ENCODE assay signal across 24 mouse cellular contexts in the genomic region with DNA sequence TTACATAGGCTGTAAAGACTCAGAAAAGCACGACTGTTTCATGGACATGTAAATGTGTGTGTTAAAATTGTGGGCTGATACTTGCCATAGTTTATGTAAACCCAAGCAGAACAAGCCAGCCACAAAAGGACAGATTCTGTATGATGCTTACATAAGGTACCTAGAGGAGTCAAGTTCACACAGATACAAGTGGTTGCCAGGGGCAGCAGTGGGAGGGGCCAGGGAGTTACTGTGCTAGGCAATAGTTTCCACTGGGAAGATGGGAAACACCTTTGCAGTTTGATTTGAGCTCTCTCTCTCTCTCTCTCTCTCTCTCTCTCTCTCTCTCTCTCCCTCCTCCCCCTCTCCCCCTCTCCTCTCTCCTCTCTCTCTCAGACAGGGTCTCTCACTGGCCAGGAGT. TPM values are rescaled to one million over a fixed set of nuclear protein-coding genes. Genes with fewer than 3 reads are reported as not detected.
DNase-seq lines count a peak whose midpoint lies in the region; ATAC-seq and TF ChIP-seq lines count a peak whose summit lies in the region.
"Had no signal": no experiment of that assay in that cellular context is flagged by ENCODE, and none has a peak within 500 bp of the region (broad histone marks: within the 10 kb centered on the region; RNA-seq: fewer than 3 reads in every experiment).

No protein-coding gene starts in this region.

- TF ChIP-seq CTCF in lung, postnatal 0 days (IDR thresholded peaks at IDR 0.05), result no peak

- H3K9me3 ChIP-seq in intestine, embryonic 15.5 days, result no peaks in the 10 kb centered on the region
- no peaks in the 10 kb centered on the region for H3K9me3 ChIP-seq in intestine, embryonic 16.5 days (ENCODE audit: control insufficient read depth, low read length)
- no peaks in the 10 kb centered on the region for H3K9me3 ChIP-seq in lung, postnatal 0 days (ENCODE audit: low read length)
- H3K9me3 ChIP-seq in embryonic facial prominence, embryonic 12.5 days, result no peaks in the 10 kb centered on the region
- H3K9me3 ChIP-seq: hindbrain, embryonic 12.5 days; megakaryocyte, embryonic 14.5 days had no signal

- H3K4me1 ChIP-seq in intestine, embryonic 15.5 days (replicated peaks), result peaks cover 22% of the 10 kb centered on the region
- H3K4me1 ChIP-seq in intestine, embryonic 16.5 days (ENCODE audit: control insufficient read depth, insufficient read depth, low read length), result peaks cover 20% of the 10 kb centered on the region
- peaks cover 12% of the 10 kb centered on the region; the same call in 1 of the 2 replicates for H3K4me1 ChIP-seq in lung, postnatal 0 days (ENCODE audit: insufficient read depth, low read depth, low read length)
- peaks cover 29% of the 10 kb centered on the region for H3K4me1 ChIP-seq in embryonic facial prominence, embryonic 12.5 days

- no peaks in the 10 kb centered on the region for H3K36me3 ChIP-seq in intestine, embryonic 15.5 days
- H3K36me3 ChIP-seq in intestine, embryonic 16.5 days (ENCODE audit: control insufficient read depth, insufficient read depth, low read length), result no peaks in the 10 kb centered on the region
- H3K36me3 ChIP-seq in lung, postnatal 0 days (ENCODE audit: insufficient read depth, low read length), result no peaks in the 10 kb centered on the region
- H3K36me3 ChIP-seq in embryonic facial prominence, embryonic 12.5 days, result no peaks in the 10 kb centered on the region
- H3K36me3 ChIP-seq: hindbrain, embryonic 12.5 days had no signal

- 22% methylated on average over 1 of the region's 1 CpGs for WGBS in intestine, embryonic 15.5 days
- WGBS in intestine, embryonic 16.5 days, result 26% methylated on average over 1 of the region's 1 CpGs
- WGBS in lung, postnatal 0 days, result 20% methylated on average over 1 of the region's 1 CpGs
- 43% methylated on average over 1 of the region's 1 CpGs for WGBS in embryonic facial prominence, embryonic 12.5 days

- H3K27ac ChIP-seq in intestine, embryonic 15.5 days, result peak overlapping the region; percentile 36; the same call in 1 of the 2 replicates
- no peak overlapping the region for H3K27ac ChIP-seq in intestine, embryonic 16.5 days (ENCODE audit: low read length)
- no peak overlapping the region for H3K27ac ChIP-seq in lung, postnatal 0 days (ENCODE audit: low read length)
- peak overlapping the region; percentile 50; the same call in 1 of the 2 replicates for H3K27ac ChIP-seq in embryonic facial prominence, embryonic 12.5 days
- H3K27ac ChIP-seq: gastrocnemius, adult 2 months; hindbrain, embryonic 12.5 days; kidney, postnatal 0 days had no signal

- no peak overlapping the region for H3K4me2 ChIP-seq in intestine, embryonic 15.5 days (replicated peaks)
- H3K4me2 ChIP-seq in intestine, embryonic 16.5 days (ENCODE audit: low read depth, low read length), result no peak overlapping the region
- H3K4me2 ChIP-seq in lung, postnatal 0 days (replicated peaks; ENCODE audit: low read depth, low read length), result no peak overlapping the region
- H3K4me2 ChIP-seq in embryonic facial prominence, embryonic 12.5 days (replicated peaks), result no peak overlapping the region
- H3K4me2 ChIP-seq: hindbrain, embryonic 12.5 days had no signal

- no peak for ATAC-seq in intestine, embryonic 15.5 days
- ATAC-seq in intestine, embryonic 16.5 days, result no peak
- no peak for ATAC-seq in lung, postnatal 0 days
- no peak for ATAC-seq in embryonic facial prominence, embryonic 12.5 days (ENCODE audit: insufficient number of reproducible peaks, insufficient read depth, low FRiP score, low TSS enrichment)
- ATAC-seq: forebrain, embryonic 16.5 days had no signal

- no peak overlapping the region for H3K4me3 ChIP-seq in intestine, embryonic 15.5 days (replicated peaks)
- no peak overlapping the region for H3K4me3 ChIP-seq in intestine, embryonic 16.5 days (ENCODE audit: low read length)
- H3K4me3 ChIP-seq in lung, postnatal 0 days (ENCODE audit: low read depth, low read length), result no peak overlapping the region
- H3K4me3 ChIP-seq in embryonic facial prominence, embryonic 12.5 days, result no peak overlapping the region
- H3K4me3 ChIP-seq: erythroblast, embryonic 14.5 days; gastrocnemius, adult 2 months; hindbrain, embryonic 12.5 days; megakaryocyte, embryonic 14.5 days had no signal

- H3K9ac ChIP-seq in intestine, embryonic 15.5 days, result no peak overlapping the region
- H3K9ac ChIP-seq in intestine, embryonic 16.5 days (ENCODE audit: low read depth, low read length), result no peak overlapping the region
- H3K9ac ChIP-seq in lung, postnatal 0 days (replicated peaks; ENCODE audit: low read depth), result no peak overlapping the region
- H3K9ac ChIP-seq in embryonic facial prominence, embryonic 12.5 days, result no peak overlapping the region
- H3K9ac ChIP-seq: hindbrain, embryonic 12.5 days had no signal

- TF ChIP-seq EP300 in lung, postnatal 0 days (IDR thresholded peaks at IDR 0.05), result no peak

- no peaks in the 10 kb centered on the region for H3K27me3 ChIP-seq in intestine, embryonic 15.5 days (replicated peaks)
- no peaks in the 10 kb centered on the region for H3K27me3 ChIP-seq in intestine, embryonic 16.5 days (replicated peaks; ENCODE audit: control insufficient read depth, insufficient read depth, low read length)
- no peaks in the 10 kb centered on the region for H3K27me3 ChIP-seq in lung, postnatal 0 days (replicated peaks; ENCODE audit: insufficient read depth, low read length)
- H3K27me3 ChIP-seq in embryonic facial prominence, embryonic 12.5 days, result no peaks in the 10 kb centered on the region
- H3K27me3 ChIP-seq: hindbrain, embryonic 12.5 days; megakaryocyte, embryonic 14.5 days had no signal

- DNase-seq in adrenal gland, adult 2 months, result peak; percentile 12
- DNase-seq in adrenal gland, postnatal 4 days (ENCODE audit: low spot score in 2 of 2), result no peak
- peak; percentile 85 for DNase-seq in lung, postnatal 36 days
- DNase-seq in lung, postnatal 0 days (ENCODE audit: low spot score), result no peak
- no peak for DNase-seq in thymus, postnatal 10 days (ENCODE audit: low spot score in 2 of 2)
- DNase-seq: adrenal gland, postnatal 14 days; cerebellum, adult 9-11 months; embryo, embryonic 11 days; gastrocnemius, adult 2 months; kidney, adult 11 months; spleen, adult 18-20 months; thymus, postnatal 4 days had no signal

RNA-seq across cellular contexts. Expression of gene Ppp1r9b, which starts 5.7 kb away (rescaled TPM):
- total RNA-seq in adrenal gland, adult 2 months (2021), result 100 to 1,000 TPM; 101 to 148 TPM
- polyA plus RNA-seq in adrenal gland, adult 2 months (2012; rRNA removed), result 61.6 and 64.6 TPM in 2 replicates
- 100 to 1,000 TPM; 108 to 113 TPM for total RNA-seq in adrenal gland, postnatal 4 days (2021)
- polyA plus RNA-seq in intestine, embryonic 15.5 days (2015; fragmentation: Nextera tagmentation; extraction: Ambion mirVana), result 6.8 and 8.1 TPM in 2 replicates
- 5.2 and 5.6 TPM in 2 replicates for polyA plus RNA-seq in intestine, embryonic 16.5 days (2015; fragmentation: Nextera tagmentation; extraction: Ambion mirVana)
- polyA plus RNA-seq in lung, postnatal 0 days (2015; fragmentation: Nextera tagmentation; extraction: Ambion mirVana), result 9.8 and 11.5 TPM in 2 replicates
- 14.4 TPM in 2 replicates for polyA plus RNA-seq in embryonic facial prominence, embryonic 12.5 days (2016; fragmentation: Nextera tagmentation; extraction: Ambion mirVana)

RNA-seq across cellular contexts. Expression of gene Sgca, which starts 9.0 kb away (rescaled TPM):
- total RNA-seq in adrenal gland, adult 2 months (2021), result not detected
- 0.79 and 0.95 TPM in 2 replicates for polyA plus RNA-seq in adrenal gland, adult 2 months (2012; rRNA removed)
- total RNA-seq in adrenal gland, postnatal 4 days (2021), result 1 to 10 TPM; 2.8 to 3.9 TPM
- polyA plus RNA-seq in intestine, embryonic 15.5 days (2015; fragmentation: Nextera tagmentation; extraction: Ambion mirVana), result 0.19 TPM in 1 of 2 replicates, not detected in the other
- polyA plus RNA-seq in intestine, embryonic 16.5 days (2015; fragmentation: Nextera tagmentation; extraction: Ambion mirVana), result 0.26 and 0.36 TPM in 2 replicates
- polyA plus RNA-seq in lung, postnatal 0 days (2015; fragmentation: Nextera tagmentation; extraction: Ambion mirVana), result 0.33 and 0.55 TPM in 2 replicates
- polyA plus RNA-seq in embryonic facial prominence, embryonic 12.5 days (2016; fragmentation: Nextera tagmentation; extraction: Ambion mirVana), result 1.5 and 1.8 TPM in 2 replicates
- total RNA-seq: adrenal gland, postnatal 14 days; midbrain, postnatal 0 days had no signal
- polyA plus RNA-seq: erythroblast, embryonic 14.5 days had no signal

RNA-seq across cellular contexts. Expression of gene Hils1, which starts 17.7 kb away (rescaled TPM):
- not detected for total RNA-seq in adrenal gland, adult 2 months (2021)
- polyA plus RNA-seq in adrenal gland, adult 2 months (2012; rRNA removed), result not detected in 2 replicates
- total RNA-seq in adrenal gland, postnatal 4 days (2021), result not detected
- not detected in 2 replicates for polyA plus RNA-seq in intestine, embryonic 15.5 days (2015; fragmentation: Nextera tagmentation; extraction: Ambion mirVana)
- polyA plus RNA-seq in intestine, embryonic 16.5 days (2015; fragmentation: Nextera tagmentation; extraction: Ambion mirVana), result not detected in 2 replicates
- polyA plus RNA-seq in lung, postnatal 0 days (2015; fragmentation: Nextera tagmentation; extraction: Ambion mirVana), result not detected in 2 replicates
- not detected in 2 replicates for polyA plus RNA-seq in embryonic facial prominence, embryonic 12.5 days (2016; fragmentation: Nextera tagmentation; extraction: Ambion mirVana)
- total RNA-seq: adrenal gland, postnatal 14 days; gastrocnemius, adult 2 months; layer of hippocampus, adult 18-20 months; left cerebral cortex, postnatal 36 days; midbrain, postnatal 0 days had no signal
- polyA plus RNA-seq: erythroblast, embryonic 14.5 days; forebrain, embryonic 16.5 days; hindbrain, embryonic 12.5 days; kidney, postnatal 0 days; liver, embryonic 16.5 days; midbrain, postnatal 0 days had no signal

RNA-seq across cellular contexts. Expression of gene Samd14, which starts 24.5 kb away (rescaled TPM):
- 1 to 10 TPM; 2.5 to 4.5 TPM for total RNA-seq in adrenal gland, adult 2 months (2021)
- polyA plus RNA-seq in adrenal gland, adult 2 months (2012; rRNA removed), result 12.9 and 13.5 TPM in 2 replicates
- 10 to 100 TPM; 16.2 to 22.5 TPM for total RNA-seq in adrenal gland, postnatal 4 days (2021)
- 15.0 and 15.3 TPM in 2 replicates for polyA plus RNA-seq in intestine, embryonic 15.5 days (2015; fragmentation: Nextera tagmentation; extraction: Ambion mirVana)
- polyA plus RNA-seq in intestine, embryonic 16.5 days (2015; fragmentation: Nextera tagmentation; extraction: Ambion mirVana), result 13.2 and 13.6 TPM in 2 replicates
- polyA plus RNA-seq in lung, postnatal 0 days (2015; fragmentation: Nextera tagmentation; extraction: Ambion mirVana), result 5.4 and 5.8 TPM in 2 replicates
- 50.3 and 50.9 TPM in 2 replicates for polyA plus RNA-seq in embryonic facial prominence, embryonic 12.5 days (2016; fragmentation: Nextera tagmentation; extraction: Ambion mirVana)

RNA-seq across cellular contexts. Expression of gene Col1a1, which starts 49.1 kb away (rescaled TPM):
- 10 to 100 TPM; 34.5 to 82.8 TPM for total RNA-seq in adrenal gland, adult 2 months (2021)
- polyA plus RNA-seq in adrenal gland, adult 2 months (2012; rRNA removed), result 40.1 and 42.9 TPM in 2 replicates
- total RNA-seq in adrenal gland, postnatal 4 days (2021), result 1,000 to 10,000 TPM in 1 of 2 experiments, 100 to 1,000 TPM in 1; 890 to 1,096 TPM
- 984 and 1,087 TPM in 2 replicates for polyA plus RNA-seq in intestine, embryonic 15.5 days (2015; fragmentation: Nextera tagmentation; extraction: Ambion mirVana)
- polyA plus RNA-seq in intestine, embryonic 16.5 days (2015; fragmentation: Nextera tagmentation; extraction: Ambion mirVana), result 890 and 1,013 TPM in 2 replicates
- 464 and 478 TPM in 2 replicates for polyA plus RNA-seq in lung, postnatal 0 days (2015; fragmentation: Nextera tagmentation; extraction: Ambion mirVana)
- 512 and 623 TPM in 2 replicates for polyA plus RNA-seq in embryonic facial prominence, embryonic 12.5 days (2016; fragmentation: Nextera tagmentation; extraction: Ambion mirVana)

Comparison
In these comparisons a context has a peak if more than half of its experiments do, and no peak if none do; other contexts are left out.
1. DNase-seq: peak in adrenal gland, adult 2 months (single experiment) and lung, postnatal 36 days (single experiment); none in adrenal gland, postnatal 4 days (0 of 2), lung, postnatal 0 days (single experiment) and thymus, postnatal 10 days (0 of 2).
2. H3K27ac ChIP-seq: peak in intestine, embryonic 15.5 days (single experiment) and embryonic facial prominence, embryonic 12.5 days (single experiment); none in intestine, embryonic 16.5 days (single experiment) and lung, postnatal 0 days (single experiment).